Mouse (Mus musculus): Measurements from ENCODE around the gene Fancl. TPM values are rescaled to one million over a fixed set of nuclear protein-coding genes. Genes with fewer than 3 reads are reported as not detected.

Fancl gene
- polyA plus RNA-seq, 1 experiment, result 2.7 TPM

DNA sequence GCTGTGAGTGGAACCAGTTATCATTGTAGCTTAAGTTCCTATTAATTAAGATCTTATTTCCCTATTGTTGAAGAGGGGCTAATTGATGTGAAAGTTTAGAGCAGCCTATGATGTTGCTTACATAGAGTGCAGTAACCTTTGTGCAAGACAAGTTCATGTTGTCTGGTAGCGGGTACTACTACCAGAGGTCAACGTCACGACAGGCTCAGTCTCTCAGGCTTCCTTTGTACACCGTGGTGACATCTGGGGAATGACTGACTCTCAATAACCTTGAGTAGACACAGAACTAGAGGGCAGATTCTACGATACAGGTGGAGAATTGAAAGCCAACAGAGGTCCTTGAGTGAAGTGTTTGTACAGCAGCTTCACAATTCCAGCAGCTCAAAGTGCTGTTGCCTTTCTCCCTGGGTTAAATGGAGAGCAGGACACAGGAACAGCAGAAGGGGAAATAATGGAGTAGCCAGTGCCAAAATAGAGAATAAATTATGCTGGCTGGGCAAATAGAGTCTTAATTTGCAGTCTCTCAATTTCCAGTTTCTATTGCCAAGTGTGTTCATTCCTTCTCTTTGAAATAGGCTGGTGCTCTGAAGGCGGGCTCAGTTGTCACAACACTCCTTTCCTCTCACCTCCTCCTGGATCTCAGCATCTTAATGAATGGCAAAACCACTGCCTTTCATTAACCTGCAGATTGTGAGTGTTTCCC, 91.3 kb downstream of the Fancl start:
- no peak overlapping the region for H3K4me3 ChIP-seq (replicated peaks; ENCODE audit: extremely low read depth, low read depth, low read length)
- no peak for DNase-seq
- TF ChIP-seq CTCF (IDR thresholded peaks at IDR 0.05; ENCODE audit: insufficient read depth, low read length), result no peak
- no peak for TF ChIP-seq POLR2A (IDR thresholded peaks at IDR 0.05; ENCODE audit: borderline replicate concordance, extremely low read depth, low read depth, low read length)
- no peaks in the 10 kb centered on the region; the same call in 1 of the 2 replicates for H3K4me1 ChIP-seq (ENCODE audit: control insufficient read depth, insufficient read depth, low read length)
- WGBS, result 72% methylated on average over 6 of the region's 6 CpGs

DNA sequence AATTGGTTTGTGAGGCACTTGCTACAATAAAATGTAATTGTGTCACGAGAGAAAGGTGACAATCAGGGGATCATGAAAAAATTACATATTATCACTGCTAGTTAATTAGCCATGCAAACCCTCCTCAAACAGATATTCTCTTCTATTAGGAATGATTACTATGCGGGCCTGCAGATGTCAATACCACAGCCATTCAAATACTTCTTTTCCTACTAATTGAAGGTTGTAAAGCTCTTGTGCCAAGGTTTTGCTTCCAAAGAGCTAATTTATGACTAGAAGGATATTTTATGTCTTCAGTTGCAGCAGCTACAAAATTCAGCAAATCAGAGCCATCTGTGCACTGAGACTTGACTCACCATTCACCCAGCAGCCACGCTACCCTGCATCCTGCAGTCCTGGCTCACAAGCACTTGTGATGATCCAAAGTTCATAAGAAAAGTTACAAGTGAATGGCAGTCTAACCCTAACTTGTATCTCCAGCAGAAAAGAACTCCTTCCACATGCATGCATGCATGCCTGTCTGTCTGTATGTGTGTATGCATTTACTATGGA, 95.8 kb downstream of the Fancl start:
- DNase-seq, result no peak
- TF ChIP-seq POLR2A (IDR thresholded peaks at IDR 0.05; ENCODE audit: borderline replicate concordance, extremely low read depth, low read depth, low read length) (no peak), CTCF (IDR thresholded peaks at IDR 0.05; ENCODE audit: insufficient read depth, low read length) (no peak)
- H3K4me3 ChIP-seq (replicated peaks; ENCODE audit: extremely low read depth, low read depth, low read length), result no peak overlapping the region
- WGBS, result 94% methylated on average over 3 of the region's 3 CpGs
- no peaks in the 10 kb centered on the region; the same call in 1 of the 2 replicates for H3K4me1 ChIP-seq (ENCODE audit: control insufficient read depth, insufficient read depth, low read length)

DNA sequence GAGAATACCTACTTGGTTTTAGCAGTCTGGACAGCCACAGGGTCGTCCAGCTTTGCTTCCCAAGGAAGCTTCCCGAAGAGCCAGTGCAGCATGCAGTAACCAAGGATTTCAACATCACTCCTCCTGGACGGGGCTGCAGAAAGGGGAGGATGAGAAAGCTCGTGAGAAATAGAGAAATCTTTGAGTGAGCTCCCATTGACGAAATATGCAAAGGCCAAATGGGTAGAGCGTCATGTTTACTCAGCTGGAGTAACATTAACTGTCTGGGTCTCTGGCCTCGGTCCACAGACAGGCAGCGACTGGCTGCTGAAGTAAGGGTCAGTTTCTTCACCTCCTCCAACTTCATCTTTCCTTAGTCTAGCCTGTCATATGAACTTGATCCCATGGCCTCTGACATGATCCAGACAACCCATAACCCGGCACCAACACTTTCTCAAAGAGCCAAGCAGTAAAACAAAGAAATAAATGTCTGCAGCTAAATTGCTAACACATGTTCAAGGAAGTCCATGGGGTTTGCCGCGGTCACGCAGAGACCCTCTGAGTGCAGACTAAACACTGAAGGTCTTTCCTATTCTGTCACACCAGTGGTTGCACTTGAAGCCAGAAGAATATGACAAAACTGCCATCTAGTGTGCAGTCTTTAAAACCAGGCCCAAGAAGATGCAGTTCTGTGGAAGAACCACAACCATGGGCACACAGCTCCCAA, 104.0 kb downstream of the Fancl start:
- DNase-seq, result no peak
- TF ChIP-seq POLR2A (IDR thresholded peaks at IDR 0.05; ENCODE audit: borderline replicate concordance, extremely low read depth, low read depth, low read length) (no peak), CTCF (IDR thresholded peaks at IDR 0.05; ENCODE audit: insufficient read depth, low read length) (no peak)
- WGBS, result 39% methylated on average over 12 of the region's 12 CpGs
- Histone ChIP-seq H3K4me3 (replicated peaks; ENCODE audit: extremely low read depth, low read depth, low read length) (no peak overlapping the region), H3K4me1 (ENCODE audit: control insufficient read depth, insufficient read depth, low read length) (no peaks in the 10 kb centered on the region)

DNA sequence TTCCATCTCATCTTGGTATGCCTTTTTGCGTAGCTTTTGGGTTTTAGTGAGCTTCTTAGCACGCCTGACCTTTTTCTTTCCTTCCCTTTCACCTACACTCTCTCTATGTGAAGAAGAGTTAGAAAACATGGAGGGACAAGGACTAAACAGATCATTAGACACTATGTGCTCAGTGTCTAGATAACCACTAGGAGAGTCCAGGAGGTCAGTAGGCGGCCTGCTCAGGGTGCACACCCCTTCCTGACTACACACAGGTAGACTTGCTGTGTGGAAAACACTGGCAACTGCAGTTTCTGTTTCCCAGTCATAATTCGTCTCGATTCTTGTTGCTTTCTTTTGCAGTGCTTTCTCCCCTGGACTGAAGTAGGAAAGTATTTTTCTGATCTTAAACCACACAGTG, 110.0 kb downstream of the Fancl start:
- TF ChIP-seq CTCF (IDR thresholded peaks at IDR 0.05; ENCODE audit: insufficient read depth, low read length) (no peak), POLR2A (IDR thresholded peaks at IDR 0.05; ENCODE audit: borderline replicate concordance, extremely low read depth, low read depth, low read length) (no peak)
- no peak overlapping the region for H3K4me3 ChIP-seq (replicated peaks; ENCODE audit: extremely low read depth, low read depth, low read length)
- no peak for DNase-seq
- H3K4me1 ChIP-seq (ENCODE audit: control insufficient read depth, insufficient read depth, low read length), result no peaks in the 10 kb centered on the region
- WGBS, result 91% methylated on average over 5 of the region's 5 CpGs

DNA sequence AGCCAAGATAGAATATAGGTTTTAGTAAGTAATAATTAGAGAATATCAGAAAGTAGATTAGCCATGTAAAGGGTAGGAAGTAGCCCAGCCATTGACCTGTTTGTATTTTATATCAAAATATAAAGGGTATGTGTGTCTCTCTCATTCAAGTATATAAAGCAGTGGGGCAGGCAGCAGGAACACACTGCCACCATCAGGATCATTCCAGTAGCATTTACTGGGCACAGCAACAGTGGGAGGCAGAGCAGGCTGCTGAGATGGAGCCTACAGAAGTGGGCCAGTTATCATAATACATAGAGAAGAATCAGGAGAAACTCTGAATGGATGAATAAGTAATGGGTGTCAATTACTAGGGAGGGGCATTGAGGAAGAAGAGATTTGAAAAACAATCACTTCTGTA, 127.7 kb downstream of the Fancl start:
- no peak for DNase-seq
- TF ChIP-seq CTCF (IDR thresholded peaks at IDR 0.05; ENCODE audit: insufficient read depth, low read length) (no peak), POLR2A (IDR thresholded peaks at IDR 0.05; ENCODE audit: borderline replicate concordance, extremely low read depth, low read depth, low read length) (no peak)
- H3K4me3 ChIP-seq (replicated peaks; ENCODE audit: extremely low read depth, low read depth, low read length), result no peak overlapping the region
- H3K4me1 ChIP-seq (ENCODE audit: control insufficient read depth, insufficient read depth, low read length), result no peaks in the 10 kb centered on the region

DNA sequence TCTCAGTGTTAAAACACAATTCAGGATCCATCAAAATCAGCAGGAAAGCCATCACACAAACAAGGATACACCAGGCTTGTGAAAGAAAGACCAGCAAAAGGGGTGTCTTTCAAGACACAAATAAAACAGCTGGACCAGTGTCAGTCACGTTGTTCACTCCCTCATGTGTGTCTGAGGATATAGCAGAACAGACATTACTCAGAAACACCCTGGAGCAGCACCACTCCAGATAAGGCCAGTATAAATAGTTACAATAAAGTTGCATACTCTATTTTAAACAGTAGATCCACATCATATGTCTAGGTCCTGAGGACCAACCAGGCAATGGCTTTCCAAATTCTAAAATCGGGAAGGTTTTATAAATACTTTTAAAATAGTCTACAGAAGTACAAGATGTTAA, 130.2 kb downstream of the Fancl start:
- WGBS, result 47% methylated on average over 2 of the region's 2 CpGs
- TF ChIP-seq POLR2A (IDR thresholded peaks at IDR 0.05; ENCODE audit: borderline replicate concordance, extremely low read depth, low read depth, low read length) (no peak), CTCF (IDR thresholded peaks at IDR 0.05; ENCODE audit: insufficient read depth, low read length) (no peak)
- DNase-seq, result no peak
- Histone ChIP-seq H3K4me1 (ENCODE audit: control insufficient read depth, insufficient read depth, low read length) (no peaks in the 10 kb centered on the region), H3K4me3 (replicated peaks; ENCODE audit: extremely low read depth, low read depth, low read length) (no peak overlapping the region)

DNA sequence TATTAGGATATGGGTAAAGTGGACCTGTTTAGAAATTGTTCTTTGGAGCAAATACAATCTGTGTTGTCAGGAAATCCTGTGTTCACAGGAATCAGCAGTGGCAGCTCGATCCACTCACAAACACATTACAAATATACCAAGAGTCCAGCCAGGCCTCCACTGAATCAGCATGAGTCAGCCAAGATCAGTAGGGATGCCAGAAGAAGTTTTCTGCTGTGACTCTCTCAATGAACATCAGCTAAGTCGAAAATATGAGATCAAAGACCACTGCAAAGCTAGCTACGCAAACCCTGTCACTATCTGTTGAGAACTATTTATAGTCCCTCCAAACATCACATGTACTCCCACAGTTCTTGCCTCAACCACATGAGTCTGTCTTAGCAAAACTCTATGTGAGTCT, 133.1 kb downstream of the Fancl start:
- DNase-seq, result no peak
- WGBS, result 58% methylated on average over 3 of the region's 3 CpGs
- no peak overlapping the region for H3K4me3 ChIP-seq (replicated peaks; ENCODE audit: extremely low read depth, low read depth, low read length)
- TF ChIP-seq CTCF (IDR thresholded peaks at IDR 0.05; ENCODE audit: insufficient read depth, low read length), result no peak
- TF ChIP-seq POLR2A (IDR thresholded peaks at IDR 0.05; ENCODE audit: borderline replicate concordance, extremely low read depth, low read depth, low read length), result no peak
- no peaks in the 10 kb centered on the region for H3K4me1 ChIP-seq (ENCODE audit: control insufficient read depth, insufficient read depth, low read length)

Other genes starting within 250 kb of the Fancl start
- 0.28 TPM in 1 of 2 replicates, not detected in the other for gene 5730522E02Rik, start 175.4 kb upstream of the Fancl start, polyA plus RNA-seq (2012; rRNA removed)
- not detected in 2 replicates for gene Gm6899, start 207.1 kb downstream of the Fancl start, polyA plus RNA-seq (2012; rRNA removed)
- 0.83 and 2.5 TPM in 2 replicates for gene Vrk2, start 207.9 kb downstream of the Fancl start, polyA plus RNA-seq (2012; rRNA removed)